Mouse (Mus musculus): Measurements from ENCODE around the gene Tmem165.

Tmem165 gene

GRCm38 (mm10) chr5:76176411-76176810, 7.3 kb upstream of the Tmem165 start:
- peak; percentile 32 for DNase-seq

GRCm38 (mm10) chr5:76176841-76177240, 6.8 kb upstream of the Tmem165 start:
- DNase-seq: no peak

GRCm38 (mm10) chr5:76177664-76178063, 6.0 kb upstream of the Tmem165 start:
- no peak for DNase-seq

- no peak for DNase-seq
Measured at GRCm38 (mm10) chr5:76179171-76179570, 4.5 kb upstream of the Tmem165 start.

GRCm38 (mm10) chr5:76179791-76180190, 3.9 kb upstream of the Tmem165 start:
- no peak for DNase-seq

- DNase-seq: peak; percentile 19
Measured at GRCm38 (mm10) chr5:76182326-76182725, 1.4 kb upstream of the Tmem165 start.

- DNase-seq: no peak
Measured at GRCm38 (mm10) chr5:76183043-76183749, 484 bp upstream of the Tmem165 start.

GRCm38 (mm10) chr5:76184286-76185080, 803 bp downstream of the Tmem165 start:
- DNase-seq: peak; percentile 88

- no peak for DNase-seq
Measured at GRCm38 (mm10) chr5:76187885-76188284, 4.2 kb downstream of the Tmem165 start.

GRCm38 (mm10) chr5:76190609-76191008, 6.9 kb downstream of the Tmem165 start:
- no peak for DNase-seq

- DNase-seq: no peak
Measured at GRCm38 (mm10) chr5:76193075-76193474, 9.4 kb downstream of the Tmem165 start.

- DNase-seq: peak; percentile 47
Measured at GRCm38 (mm10) chr5:76194377-76194945, 10.8 kb downstream of the Tmem165 start.

GRCm38 (mm10) chr5:76199346-76199745, 15.7 kb downstream of the Tmem165 start:
- no peak for DNase-seq

- DNase-seq: no peak
Measured at GRCm38 (mm10) chr5:76203171-76203570, 19.5 kb downstream of the Tmem165 start.

GRCm38 (mm10) chr5:76205886-76206285, 22.2 kb downstream of the Tmem165 start:
- no peak for DNase-seq

GRCm38 (mm10) chr5:76208066-76208465, 24.4 kb downstream of the Tmem165 start:
- no peak for DNase-seq

- peak; percentile 5 for DNase-seq
Measured at GRCm38 (mm10) chr5:76216691-76217090, 33.0 kb downstream of the Tmem165 start.

GRCm38 (mm10) chr5:76231171-76231855, 47.6 kb downstream of the Tmem165 start:
- no peak for DNase-seq

GRCm38 (mm10) chr5:76243274-76243673, 59.6 kb downstream of the Tmem165 start:
- no peak for DNase-seq

- DNase-seq: no peak
Measured at GRCm38 (mm10) chr5:76243929-76244328, 60.2 kb downstream of the Tmem165 start.

GRCm38 (mm10) chr5:76244430-76244829, 60.8 kb downstream of the Tmem165 start:
- no peak for DNase-seq

GRCm38 (mm10) chr5:76245419-76245818, 61.7 kb downstream of the Tmem165 start:
- DNase-seq: no peak

GRCm38 (mm10) chr5:76246539-76246938, 62.9 kb downstream of the Tmem165 start:
- no peak for DNase-seq
